Mouse (Mus musculus) c-Kit-negative CD71-positive TER-119-positive erythroid progenitor cells, embryonic 14.5 days (primary cell): Measurements from ENCODE around the gene Chd6.
A peak's percentile ranks its signal among the peaks of the same experiment; 100 is the strongest.

ENCODE experiments used
- DNase-seq: peaks from one replicate; pipeline ENCODE4 v3.0.0-alpha.2; 2013; ENCODE audit warnings: low read depth, low spot score

The Chd6 gene

DNA sequence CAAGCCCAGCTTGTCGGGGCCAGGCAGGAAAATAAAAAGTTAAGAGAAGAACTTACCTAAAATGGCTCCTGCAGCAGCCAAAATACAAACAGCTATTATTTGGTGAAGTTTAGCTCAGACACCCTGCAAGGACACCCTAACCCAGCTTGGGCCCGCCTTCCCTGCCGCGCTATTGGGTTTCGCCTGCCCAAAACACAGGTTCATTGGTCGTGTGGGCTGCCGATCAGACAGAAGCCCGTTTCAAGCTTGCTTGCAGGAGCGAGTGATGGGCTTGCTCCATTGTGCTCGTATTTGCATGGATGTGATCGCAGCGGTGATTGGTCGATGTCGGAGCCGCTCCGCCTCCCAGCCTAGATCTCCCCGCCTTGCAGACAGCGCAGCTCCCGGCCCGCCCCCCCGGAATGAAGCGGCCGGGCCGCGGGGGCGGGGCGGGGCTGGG, at the start of gene Chd6:
Chd6 (minus strand) TSS at position 143 of the 439 bp plus-strand sequence.
- peak; percentile 92 for DNase-seq

DNA sequence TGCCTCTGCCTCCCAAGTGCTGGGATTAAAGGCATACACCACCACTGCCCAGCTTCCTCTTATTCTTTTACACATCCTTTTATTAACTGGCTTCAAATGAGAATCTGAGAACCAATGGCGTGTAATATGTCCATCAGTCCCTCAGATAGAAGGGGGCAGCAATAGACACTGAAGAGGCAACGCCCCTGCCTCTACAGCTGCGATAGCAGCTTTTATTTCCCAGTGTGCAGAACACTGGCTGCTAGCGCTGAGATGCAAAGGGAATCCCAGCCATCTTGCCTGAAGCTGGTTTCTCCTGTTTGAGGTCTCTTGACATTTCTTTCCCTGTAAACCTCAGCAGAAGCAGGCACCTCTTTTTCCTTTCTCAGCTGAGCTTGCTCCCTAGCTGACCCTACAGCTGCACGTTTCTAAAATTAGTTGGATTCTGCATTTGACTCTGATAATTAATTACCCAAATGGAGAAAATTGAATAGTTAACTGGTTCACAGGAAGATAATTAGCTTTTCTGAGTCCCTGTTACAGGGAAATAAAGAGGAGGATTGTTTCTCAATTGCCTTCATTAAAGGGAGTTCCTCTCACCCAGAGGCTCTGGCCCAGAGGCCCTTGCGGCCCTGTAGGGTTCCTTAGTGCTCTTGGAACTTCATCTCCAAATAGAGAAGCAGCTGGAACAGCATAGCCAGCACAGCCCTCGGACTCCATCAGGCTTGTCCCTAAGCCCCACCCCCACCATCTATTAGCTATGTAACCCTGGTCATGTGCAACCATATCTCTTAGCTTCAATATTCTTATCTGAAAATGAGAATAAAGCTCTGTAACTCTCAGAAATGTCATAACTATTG, 41.3 kb upstream of the Chd6 start:
- DNase-seq, result no peak

DNA sequence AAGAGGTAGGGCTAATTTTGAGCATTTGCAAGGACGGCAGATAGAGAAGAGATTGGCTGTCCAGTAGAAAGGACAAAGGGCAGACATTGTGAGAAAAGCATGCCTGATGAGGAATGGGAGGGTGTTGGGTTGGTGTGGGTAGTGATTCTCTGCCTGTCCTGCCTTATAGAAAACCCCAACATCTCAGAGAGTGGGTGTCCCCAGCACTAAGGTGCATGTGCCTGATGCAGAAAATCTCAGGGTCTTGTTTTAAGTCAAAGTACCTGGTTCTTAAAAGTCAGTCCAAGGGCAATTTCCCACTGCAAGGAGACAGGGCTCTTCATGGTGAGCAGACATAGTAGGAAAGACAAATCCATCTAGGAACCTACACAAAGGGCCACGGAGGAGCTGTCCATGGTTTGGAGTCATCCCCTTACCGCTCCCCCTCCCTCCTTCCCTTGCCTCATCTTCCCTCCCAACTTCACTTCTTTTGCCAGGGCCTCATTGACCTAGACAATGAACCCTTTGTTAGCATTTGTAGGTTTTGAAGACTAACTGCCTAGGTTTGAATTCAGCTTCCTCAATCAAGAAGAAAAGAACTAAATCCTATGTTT, 39.6 kb upstream of the Chd6 start:
- no peak for DNase-seq

DNA sequence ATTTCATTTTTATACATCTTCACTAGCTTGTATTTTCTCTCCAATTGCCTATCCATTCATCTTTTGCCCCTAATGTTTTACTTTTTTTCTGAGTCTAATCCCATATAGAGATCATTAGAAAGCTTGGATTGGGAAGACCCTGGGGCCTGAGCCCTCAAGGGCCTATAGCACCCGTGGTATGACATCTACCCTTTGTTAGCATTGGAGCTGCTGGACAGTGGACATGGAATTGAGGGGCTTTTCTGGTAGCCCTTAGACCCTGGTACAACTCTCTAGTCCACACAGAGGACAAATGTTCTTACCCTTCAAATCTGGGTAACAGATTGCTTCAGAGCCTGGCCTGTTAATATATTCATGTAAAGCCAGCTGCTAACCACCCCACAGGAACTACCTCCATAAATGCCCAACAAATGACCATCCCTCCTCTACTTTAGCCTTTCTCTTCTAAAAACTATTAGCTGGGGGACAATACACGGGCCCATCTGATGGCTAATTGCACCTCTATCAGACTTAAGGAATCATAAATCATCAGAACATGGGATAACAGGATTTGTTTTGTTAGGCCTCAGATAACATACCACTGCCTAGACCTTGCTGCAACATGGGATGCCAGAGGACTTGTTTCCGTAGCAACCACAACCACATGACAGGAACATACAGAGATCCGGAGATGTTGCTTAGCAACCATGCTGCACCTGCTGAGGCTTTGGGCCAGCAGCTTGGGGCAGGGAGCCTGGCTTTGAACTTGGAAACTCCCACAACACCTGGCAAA, 39.0 kb upstream of the Chd6 start:
- no peak for DNase-seq

DNA sequence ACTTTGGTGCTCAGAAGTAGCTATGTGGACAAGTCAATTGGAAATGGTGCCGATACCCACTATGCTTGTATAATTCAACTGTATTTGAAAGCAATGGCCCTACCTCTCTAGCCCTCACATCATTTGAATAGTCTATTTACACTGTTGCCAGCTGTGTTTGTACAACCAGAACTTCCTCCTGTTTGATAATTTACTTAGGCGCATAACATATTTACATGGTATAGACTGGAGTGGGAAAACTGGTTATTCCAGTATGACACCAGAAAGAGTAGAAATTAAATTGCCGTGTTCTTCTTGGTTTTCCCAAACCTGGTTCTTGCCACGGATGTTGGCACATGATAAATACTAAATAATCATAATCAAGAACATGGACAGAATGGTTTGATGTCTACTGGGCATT, 35.9 kb upstream of the Chd6 start:
- DNase-seq, result no peak

DNA sequence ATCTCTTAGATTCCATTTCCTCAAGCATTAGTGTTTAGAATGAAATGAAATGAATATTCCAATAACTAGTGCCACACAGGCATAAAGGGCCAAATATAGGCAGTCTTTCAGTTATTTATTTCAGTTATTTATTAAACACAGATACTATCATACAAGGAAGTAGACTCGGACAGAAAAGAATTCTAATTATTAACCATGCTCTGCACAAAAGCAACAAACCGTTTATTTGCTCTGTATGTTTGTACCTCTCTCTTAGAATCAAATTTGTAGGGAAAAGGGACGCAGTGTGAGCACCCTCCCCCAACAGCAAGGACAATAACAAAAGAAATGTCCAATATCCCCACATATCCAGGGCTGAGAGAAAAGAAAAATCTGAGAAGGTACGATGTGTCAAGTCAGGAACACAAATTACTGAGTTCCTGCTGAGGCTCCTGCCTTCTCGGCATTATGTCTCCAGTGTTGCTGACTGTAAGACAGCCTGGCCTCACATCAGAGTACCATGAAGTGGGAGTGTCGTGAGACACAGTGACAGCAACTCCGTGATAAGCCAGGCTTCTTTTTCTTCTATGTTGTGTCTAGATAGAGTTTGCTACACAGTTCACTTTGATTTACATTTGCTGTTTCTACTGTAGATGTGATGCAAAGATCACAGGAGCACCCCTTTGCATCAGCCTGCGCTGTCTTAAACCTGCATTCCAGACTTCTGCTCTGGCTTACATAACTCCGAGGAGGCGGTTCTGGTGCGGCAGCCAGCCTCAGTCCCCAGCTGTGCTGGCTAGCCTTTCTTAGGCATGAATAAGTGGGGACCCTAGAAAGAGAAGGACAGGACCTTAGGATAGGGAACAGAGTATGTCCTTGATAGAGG, 30.0 kb upstream of the Chd6 start:
- DNase-seq, result no peak

DNA sequence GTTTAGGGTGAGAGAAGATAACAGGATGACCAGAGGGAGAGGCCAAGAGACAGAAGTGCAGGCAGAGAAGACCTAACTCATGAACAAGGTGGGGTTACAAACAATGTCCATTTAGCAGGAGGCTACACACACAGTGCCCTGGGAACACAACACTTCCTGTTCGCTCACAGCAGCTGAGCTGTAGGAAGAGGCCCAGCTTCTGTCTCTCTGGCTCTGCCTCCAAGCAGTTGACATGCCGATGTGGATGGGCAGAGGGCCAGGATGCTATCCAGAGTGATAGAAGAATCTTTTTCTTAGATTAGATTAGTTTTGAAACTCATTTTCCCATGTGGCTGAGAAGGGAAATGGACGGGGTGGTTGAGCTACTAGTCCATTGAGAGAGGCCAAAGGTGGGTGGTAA, 28.1 kb upstream of the Chd6 start:
- no peak for DNase-seq

DNA sequence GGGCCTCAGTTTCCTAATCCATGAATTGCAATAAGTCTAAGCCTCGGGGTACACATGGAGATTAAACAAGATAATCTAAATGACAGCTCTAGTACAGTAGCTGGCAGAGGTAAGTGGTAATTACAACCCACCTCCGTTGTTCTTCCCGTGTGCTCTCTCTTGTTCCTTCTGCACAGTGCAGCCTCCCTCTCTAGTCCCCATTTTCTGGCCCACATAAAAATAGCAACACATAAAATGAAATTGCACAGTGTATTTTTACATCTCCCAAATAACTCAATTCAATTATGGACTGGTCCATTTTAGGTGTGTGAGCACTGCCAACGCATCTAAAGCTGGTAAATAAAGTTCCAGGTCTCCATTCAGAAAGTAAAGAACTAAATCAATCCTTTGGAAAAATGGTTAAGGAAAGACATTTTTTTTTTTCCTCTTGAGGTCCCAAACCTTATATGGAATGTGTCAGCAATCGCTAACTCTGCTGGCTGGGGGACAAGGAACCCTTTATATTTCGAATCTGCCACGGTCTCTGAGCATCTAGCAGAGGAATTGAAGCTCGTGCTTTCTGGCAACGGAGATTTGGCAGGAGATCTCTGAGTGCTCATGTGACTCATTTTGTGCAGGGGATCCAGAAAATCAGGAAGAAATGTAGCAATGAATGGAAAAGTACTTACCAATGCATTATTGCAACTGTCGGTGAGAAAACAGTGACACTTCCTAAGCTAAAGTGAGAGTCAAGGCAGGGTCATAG, 19.7 kb upstream of the Chd6 start:
- no peak for DNase-seq

DNA sequence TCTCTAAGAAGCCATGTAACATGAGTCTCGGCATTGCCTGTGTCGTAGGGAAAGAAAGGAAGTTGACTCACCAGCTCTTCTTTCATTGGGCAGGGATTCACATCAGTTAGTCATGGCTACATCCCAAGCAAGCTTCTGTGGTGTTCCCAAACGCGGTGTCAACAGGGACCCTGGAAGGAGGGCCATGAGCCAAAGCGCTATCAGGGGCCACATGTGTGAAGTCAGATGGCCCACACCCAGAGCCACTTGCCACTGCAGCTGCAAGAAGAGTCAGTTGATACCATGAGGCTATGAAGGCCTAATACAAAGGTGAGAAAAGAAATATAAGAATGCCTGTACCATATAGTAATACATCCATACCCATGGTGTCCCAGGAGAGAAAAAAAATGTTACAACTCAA, 3.1 kb upstream of the Chd6 start:
- no peak for DNase-seq

DNA sequence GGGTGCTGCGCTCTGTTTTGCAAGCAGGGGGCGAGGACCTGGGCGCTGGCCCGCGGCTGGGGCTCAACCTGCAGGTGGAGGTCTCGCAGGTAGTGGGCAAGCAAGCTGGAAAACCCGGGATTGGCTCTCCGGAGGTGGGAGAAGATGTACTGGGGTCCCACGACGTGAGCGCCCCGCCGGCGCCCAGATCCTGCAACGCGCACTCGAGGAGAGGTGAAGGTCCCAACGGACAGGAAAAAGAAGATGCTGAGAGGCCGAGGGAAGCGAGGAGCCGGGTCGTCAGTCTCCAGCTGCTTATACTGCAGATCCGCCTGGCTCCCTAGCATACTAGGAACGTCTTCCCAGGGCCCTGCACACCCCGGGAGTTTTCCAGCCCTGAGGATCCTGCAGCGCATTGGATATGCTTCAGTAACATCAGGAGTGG, 535 bp upstream of the Chd6 start:
- DNase-seq, result no peak

DNA sequence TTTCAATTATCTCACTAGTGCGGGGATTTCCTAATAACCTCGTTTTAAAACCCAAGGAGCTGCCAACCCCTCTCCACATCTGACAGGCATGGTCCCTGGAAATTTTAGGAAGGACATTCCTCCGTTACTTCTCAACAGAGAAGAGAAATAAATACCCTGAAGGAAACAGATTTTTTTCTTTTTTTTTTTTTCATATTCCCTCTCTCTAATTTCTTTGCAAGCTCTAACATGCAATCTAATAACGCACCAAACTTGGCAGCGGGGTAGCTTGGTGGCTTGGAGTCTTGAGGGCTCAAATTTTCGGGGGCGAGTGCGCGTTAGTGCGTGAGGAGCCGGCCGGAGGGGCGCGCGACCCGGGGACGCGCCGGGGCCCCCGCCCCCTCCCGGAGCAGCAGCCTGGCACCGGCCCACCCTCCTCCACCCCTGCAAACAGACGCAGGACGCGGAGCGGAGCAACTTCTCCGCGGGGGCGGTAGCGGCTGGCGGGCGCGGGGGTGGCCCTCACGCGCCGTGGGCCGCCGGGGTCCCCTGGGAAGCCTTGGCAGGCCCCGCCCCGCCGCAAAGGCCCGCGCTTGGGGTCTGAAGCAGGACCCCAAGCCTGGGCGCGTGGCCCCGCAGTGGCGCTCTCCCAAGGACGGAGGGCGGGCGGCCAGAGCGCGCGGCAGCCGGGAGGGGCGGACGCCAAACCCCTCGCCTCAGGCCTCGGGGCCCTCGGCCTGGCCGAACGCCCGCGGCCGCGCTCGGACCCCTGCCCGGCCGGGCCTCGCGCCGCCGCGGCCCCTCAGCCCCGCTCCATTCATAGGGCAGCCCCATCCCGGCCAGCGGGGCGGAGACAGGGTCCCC, 569 bp downstream of the Chd6 start:
- DNase-seq, result no peak

DNA sequence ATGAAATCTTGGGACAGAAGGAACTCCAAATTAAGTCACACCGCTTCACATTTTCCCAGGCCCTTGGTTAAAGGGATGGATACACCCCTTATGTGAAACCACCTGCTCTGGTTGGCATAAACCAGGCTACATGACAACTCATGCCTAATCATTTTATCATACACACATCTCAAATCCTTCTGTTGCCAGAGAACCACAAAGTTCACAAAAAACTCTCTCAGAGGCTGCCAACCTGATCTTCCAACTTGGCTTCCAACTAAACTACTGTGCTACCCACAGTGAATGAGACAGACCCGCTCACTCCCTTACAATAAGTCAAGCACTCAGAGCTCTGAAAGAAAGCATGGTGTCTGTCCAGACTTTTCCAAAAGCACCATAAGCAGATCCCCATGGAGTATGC, 1.6 kb downstream of the Chd6 start:
- no peak for DNase-seq

DNA sequence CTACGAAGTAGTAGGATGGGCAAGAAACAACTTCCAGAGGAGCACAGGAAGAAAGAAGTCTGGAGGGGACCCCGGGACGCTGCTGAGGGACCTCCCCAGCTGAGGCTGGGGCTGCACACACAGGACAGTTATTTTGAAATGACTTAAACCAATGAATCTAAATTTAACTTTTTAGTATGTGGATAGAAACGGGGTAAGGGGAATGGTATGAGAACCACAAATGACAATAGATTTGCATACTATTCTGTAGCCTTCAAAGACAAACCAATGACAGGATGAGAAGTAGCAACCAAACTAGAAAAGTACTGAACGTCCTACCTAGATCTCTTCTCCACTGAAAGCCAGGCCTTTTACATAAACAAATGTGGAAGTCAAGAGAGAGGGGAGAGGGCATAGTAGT, 5.1 kb downstream of the Chd6 start:
- DNase-seq, result no peak

DNA sequence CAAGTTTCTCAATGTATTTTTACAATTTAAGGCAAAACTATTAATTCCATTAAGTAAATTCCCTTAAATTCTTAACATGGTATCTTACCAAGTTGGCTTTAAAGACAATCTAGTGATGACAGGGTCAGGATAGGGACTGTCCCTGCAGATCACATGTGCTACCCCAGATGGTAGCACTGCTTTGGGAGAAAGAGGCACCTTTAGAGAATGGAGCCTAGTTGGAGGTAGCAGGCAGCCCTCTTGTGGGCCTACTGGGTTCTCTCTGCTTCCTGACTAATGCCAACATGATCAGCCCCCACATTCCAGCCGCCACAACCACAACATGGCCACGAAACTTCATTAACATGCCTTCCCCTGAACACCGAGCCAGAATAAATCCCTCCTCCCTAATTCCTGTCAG, 6.8 kb downstream of the Chd6 start:
- DNase-seq, result no peak

DNA sequence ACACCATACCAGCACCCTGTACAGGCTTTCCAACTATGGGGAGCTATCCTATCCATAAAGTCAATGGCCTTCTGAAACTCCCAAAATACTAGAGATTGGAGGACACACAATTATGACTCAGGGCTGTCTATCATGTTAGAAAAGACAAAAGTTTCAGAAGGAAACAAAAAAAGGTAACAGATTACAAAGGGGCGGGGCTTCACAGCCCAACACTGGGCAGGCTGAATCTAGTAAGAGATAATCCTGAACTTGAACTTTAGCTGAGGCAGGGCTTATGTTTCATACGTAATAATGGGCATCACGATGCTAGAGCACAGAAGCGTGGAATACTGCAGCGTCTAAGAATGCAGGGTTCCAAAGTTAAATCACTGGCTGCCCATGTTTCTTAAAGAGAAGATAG, 11.1 kb downstream of the Chd6 start:
- DNase-seq, result no peak

DNA sequence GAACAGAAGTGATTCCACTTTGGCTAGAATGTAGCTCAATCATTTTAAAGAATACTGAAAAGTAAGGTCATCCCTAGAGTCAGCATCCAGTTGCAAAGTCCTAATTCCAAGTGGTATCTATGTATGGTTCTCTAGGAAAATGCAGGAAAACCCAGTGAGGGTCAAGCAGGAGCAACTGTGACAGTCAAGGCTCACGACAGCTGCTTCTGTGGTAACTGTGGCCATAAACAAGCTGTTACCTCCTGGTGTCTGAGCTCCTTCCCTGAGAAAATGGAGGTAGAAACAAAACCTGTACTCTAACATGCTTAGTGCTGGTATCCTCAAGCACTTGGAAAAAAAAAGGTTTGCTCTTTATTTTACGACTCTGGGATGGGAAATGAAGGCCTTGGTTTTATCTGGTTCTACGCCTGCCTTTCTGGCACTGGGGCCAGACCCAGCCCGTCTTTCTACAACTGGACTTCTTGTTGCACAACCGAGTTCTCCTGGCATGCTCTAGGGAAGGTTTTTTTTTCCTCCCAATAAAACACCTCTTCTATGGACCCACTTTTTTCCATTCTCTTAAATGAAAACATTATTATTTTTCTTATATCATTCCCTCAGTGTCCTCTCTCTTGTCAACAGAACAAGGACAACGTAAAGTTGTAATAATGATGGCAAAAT, 18.0 kb downstream of the Chd6 start:
- no peak for DNase-seq

DNA sequence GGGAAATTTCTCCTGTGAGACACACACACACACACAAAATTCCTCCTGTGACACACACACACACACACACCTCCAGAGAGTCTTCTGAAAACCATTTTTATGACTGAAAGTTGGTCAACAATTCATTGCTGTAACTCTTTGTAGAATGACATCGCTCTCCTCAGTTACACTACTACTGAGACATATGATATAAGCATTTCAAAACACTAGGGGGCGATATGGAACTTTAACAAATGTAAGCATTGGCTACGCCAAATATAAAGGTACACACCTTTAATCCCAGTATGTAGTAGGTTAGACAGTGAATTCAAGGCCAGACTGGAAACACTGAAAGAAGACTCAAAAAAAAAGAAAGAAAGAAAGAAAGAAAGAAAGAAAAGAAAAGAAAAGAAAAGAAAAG, 18.7 kb downstream of the Chd6 start:
- DNase-seq, result peak; percentile 21

DNA sequence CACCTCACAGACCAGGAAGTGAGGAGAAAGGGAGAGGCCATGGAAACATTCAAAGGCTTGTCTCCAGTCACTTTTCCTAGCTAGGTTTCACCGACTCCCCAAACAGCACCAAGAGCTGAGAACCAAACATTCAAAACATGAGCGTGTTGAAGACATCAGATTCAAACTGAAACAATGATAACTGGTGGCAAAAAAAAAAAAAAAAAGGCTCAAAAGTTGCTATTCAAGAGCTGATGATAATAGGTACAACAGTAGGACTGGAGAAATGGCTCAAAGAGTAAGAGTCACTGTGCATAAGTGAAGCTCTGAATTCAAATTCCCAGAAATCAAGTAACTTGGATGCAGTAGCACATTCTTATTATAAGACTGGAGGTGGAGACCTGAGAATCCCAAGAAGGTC, 30.3 kb downstream of the Chd6 start:
- no peak for DNase-seq

DNA sequence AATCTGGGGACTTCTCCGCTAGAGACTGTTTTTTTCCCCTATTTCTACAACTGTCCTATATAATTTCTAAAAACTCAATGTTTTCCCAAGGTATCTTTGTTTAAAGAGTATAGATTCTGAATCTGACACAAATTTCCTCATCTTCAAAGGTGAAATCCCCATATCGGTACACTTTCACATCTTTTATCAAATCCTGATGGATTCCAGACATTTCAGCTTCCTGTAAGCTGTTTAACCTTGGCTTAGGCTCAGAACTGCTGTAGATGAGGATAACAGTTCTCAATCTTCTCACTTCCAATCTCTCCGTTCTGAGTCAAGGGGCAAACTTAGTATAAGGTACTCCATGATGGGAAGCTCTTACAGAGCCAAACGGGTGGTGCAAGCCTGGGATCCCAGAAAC, 32.6 kb downstream of the Chd6 start:
- no peak for DNase-seq

DNA sequence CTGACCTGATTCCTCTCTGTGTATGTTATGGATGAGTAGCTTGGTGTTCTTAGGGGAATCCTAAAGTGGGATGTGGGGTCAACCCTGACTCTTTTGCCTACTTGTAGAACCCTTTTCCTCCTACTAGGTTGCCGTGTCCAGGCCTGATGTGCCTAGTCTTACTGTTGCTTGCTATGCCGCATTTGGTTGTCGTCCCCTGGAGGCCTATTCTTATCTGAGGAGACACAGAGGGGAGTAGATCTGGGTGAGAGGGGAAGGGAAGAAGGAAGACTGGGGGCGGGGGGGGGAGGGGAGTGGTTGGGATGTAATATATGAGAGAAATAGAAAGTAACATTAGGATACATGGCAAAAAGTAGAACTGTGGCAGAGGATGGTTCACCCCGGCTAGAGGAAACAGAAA, 33.3 kb downstream of the Chd6 start:
- DNase-seq, result no peak
